Mouse (Mus musculus) kidney, adult 2 months (tissue): ENCODE measurements at regions not wholly inside any gene's neighbourhood (a gene's known extent, or its start where the extent isn't known, plus 50 kb on each side); places are given as distances from the start of the nearest gene placed in this dataset.

ENCODE experiments used
- DNase-seq: peaks from one replicate; pipeline ENCODE4 v3.0.0; 2021
- H3K27ac ChIP-seq: fragments of 200-500 bp; 2 replicates; pipeline ENCODE4 v1.5.1; 2012; ENCODE audit warnings: low read depth, low read length, control low read depth, inconsistent platforms; ENCODE audit not compliant: insufficient read depth
- H3K27me3 ChIP-seq: fragments of 200-500 bp; replicated peaks from 2 replicates; pipeline ENCODE4 v1.6.1; 2012; ENCODE audit warnings: mild to moderate bottlenecking, moderate library complexity, low read length, inconsistent platforms; ENCODE audit not compliant: control insufficient read depth, insufficient read depth
- H3K36me3 ChIP-seq: fragments of 200-500 bp; 2 replicates; pipeline ENCODE4 v1.6.1; 2012; ENCODE audit warnings: mild to moderate bottlenecking, moderate library complexity, low read length, inconsistent platforms; ENCODE audit not compliant: control insufficient read depth, insufficient read depth
- H3K4me1 ChIP-seq: fragments of 200-500 bp; 2 replicates; pipeline ENCODE4 v1.6.1; 2011; ENCODE audit warnings: low read length; ENCODE audit not compliant: control insufficient read depth, insufficient read depth
- H3K4me3 ChIP-seq: fragments of 200-500 bp; 2 replicates; pipeline ENCODE4 v1.5.1; 2011; ENCODE audit warnings: mild to moderate bottlenecking, low read depth, low read length, control low read depth; ENCODE audit not compliant: insufficient read depth
- CTCF ChIP-seq: fragments of 200-500 bp; conservative IDR thresholded peaks from 2 replicates; pipeline ENCODE4 v1.5.1; 2011; ENCODE audit warnings: low read depth, mild to moderate bottlenecking, control low read depth, low read length, moderate library complexity, mixed read lengths; ENCODE audit not compliant: insufficient read depth, insufficient read length
- POLR2A ChIP-seq: fragments of 200-500 bp; IDR thresholded peaks from one replicate; pipeline ENCODE4 v1.6.1; 2011; ENCODE audit warnings: low read depth, low read length, control low read depth
- WGBS: fragments of 180-500 bp; shearing (Covaris S2); methylation state at CpG from one replicate; pipeline ENCODE4 v1.1.7; 2018; 5-methylcytosine and 5-hydroxymethylcytosine counted together

DNA sequence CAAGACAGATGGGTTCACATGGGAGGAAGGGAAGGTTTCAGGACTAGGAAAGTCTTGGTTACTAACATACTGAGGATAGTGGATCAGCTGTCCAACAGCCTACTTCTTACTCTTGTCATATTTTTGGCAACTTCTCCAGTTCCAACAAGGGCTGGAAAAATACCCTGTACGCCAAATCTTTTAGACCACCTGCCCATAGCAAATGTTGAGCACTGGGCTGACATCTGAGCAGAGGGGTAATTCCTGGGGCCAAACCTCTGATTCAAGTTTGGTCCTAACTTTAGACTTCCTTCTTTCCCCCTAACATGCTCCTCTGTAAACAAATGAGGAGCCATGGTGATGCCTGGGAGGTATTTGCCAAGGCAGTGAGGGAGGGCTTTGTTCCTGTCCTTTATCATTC is 437.5 kb upstream of the Gm9747 start:
- 81% methylated on average over 1 of the region's 1 CpGs for WGBS
- no peak for TF ChIP-seq POLR2A
- no peak for TF ChIP-seq CTCF
- H3K4me3 ChIP-seq = no peak overlapping the region
- DNase-seq = no peak
- no peak overlapping the region for H3K27ac ChIP-seq
- no peaks in the 10 kb centered on the region for H3K4me1 ChIP-seq
- no peaks in the 10 kb centered on the region for H3K36me3 ChIP-seq
- H3K27me3 ChIP-seq = no peaks in the 10 kb centered on the region

DNA sequence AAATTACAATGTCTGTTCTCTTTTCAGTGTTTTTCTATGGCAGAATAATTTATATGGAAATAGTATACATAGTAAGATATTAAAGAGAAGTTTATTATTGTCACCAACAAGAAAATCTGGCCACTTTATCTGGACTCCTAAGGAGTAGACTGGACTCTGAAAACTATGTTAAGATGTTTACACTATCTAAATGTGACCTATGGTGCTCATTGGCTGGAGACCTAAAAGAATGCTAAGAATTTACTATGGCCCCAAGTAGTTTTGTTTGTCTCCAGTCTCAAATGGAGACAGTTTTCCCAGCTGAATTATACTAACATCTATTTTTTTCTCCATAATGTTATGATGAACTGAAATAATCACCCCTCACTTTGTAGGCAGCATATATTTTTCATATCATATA is 421.3 kb upstream of the Gm9747 start:
- Histone ChIP-seq H3K4me3 (no peak overlapping the region), H3K27ac (no peak overlapping the region), H3K27me3 (no peaks in the 10 kb centered on the region), H3K4me1 (no peaks in the 10 kb centered on the region), H3K36me3 (no peaks in the 10 kb centered on the region)
- no peak for DNase-seq
- no peak for TF ChIP-seq CTCF
- no peak for TF ChIP-seq POLR2A

DNA sequence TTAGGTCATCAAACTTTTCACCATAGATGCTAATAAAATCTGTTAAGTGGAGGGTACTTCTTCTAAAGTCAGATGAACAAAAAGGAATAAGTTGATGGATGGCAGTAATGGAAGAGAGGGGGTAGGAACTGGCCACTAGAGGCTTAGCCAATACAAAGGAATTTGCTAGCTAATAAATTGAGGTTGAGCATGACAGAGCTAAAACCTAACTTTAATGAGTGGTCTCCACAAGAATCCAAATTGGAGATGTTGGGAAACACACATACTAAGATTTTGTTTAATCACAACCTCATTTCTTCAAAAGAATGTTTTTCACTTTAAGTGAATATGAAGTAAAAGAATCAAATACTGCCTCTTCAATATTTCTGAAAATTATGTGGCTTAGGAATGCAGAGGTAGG is 414.0 kb upstream of the Gm9747 start:
- no peaks in the 10 kb centered on the region for H3K36me3 ChIP-seq
- no peak overlapping the region for H3K4me3 ChIP-seq
- TF ChIP-seq POLR2A (no peak), CTCF (no peak)
- no peaks in the 10 kb centered on the region for H3K27me3 ChIP-seq
- DNase-seq = no peak
- no peak overlapping the region for H3K27ac ChIP-seq
- no peaks in the 10 kb centered on the region for H3K4me1 ChIP-seq

DNA sequence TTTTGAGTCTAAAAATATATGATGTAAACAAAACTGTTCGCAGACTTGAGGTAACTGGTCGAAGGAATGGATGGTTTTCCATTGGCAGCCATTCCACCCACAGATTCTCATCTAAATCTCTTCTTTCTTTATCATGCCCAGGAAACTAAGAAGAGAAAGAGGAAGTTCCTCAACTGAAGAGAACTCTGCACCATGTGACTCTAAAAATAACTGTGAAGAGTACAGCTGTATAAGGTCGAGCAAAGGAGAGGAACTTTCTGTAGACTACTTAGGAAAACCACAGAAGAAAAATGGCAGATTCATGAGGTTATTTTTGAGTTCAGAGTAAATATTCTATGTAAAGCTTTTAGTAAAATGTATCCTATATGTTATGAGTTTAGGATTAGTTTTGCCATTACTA is 390.9 kb upstream of the Gm9747 start:
- Histone ChIP-seq H3K27me3 (no peaks in the 10 kb centered on the region), H3K4me1 (no peaks in the 10 kb centered on the region), H3K27ac (no peak overlapping the region), H3K36me3 (no peaks in the 10 kb centered on the region), H3K4me3 (no peak overlapping the region)
- DNase-seq = no peak
- TF ChIP-seq CTCF (no peak), POLR2A (no peak)
- WGBS = 85% methylated on average over 3 of the region's 3 CpGs

DNA sequence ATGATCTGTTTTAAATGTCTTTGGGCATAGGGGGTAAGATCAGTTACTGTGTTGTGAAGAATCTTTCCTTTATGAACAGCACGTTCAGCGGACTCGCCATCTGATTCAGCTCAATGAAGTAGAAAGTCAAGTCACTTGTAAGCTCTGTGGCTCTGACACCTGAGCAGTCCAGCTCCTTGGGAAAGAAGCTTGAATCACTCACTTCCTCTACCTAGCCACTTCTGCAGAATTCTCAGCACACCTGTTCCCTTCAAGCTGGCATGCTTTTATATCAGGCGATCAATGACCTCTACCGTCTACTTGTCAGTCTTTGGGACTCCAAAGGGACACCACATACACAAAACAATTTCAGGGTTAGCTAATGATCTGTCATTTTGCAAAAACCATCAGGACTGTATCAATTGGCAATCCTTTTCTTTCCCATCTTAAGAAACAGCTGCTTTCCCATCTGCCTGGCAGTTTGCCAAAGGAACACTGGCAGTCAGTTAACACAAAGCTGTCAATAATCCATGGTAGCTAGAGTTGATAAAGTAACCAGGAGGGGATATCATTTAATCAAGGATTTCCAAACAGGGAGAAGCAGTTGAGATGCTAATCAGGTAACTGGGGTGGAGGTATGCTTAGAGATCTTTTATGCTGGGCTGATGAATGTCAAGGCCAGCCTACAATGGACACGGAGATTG is 382.3 kb upstream of the Gm9747 start:
- Histone ChIP-seq H3K27me3 (no peaks in the 10 kb centered on the region), H3K27ac (no peak overlapping the region), H3K4me1 (no peaks in the 10 kb centered on the region), H3K4me3 (no peak overlapping the region), H3K36me3 (no peaks in the 10 kb centered on the region)
- no peak for TF ChIP-seq CTCF
- no peak for TF ChIP-seq POLR2A
- WGBS = 81% methylated on average over 6 of the region's 6 CpGs
- DNase-seq = no peak

DNA sequence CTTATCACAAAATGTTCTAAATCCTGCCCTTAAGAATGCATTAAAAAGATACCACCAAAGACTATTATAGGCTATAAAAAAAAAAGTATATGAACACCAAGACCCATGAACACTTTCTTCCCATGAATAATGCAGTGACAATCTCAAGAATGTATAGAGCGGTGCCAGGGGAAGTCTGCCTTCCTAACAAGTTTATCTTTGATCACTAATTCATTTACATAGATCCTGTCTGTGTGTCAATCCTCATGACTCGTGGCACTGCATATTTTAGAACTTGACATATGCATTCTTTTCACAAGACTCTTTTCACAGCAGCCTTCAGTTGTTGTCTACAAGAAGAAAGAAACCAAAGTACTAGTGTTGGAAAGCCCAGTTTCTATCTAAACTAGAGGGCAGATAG is 373.4 kb upstream of the Gm9747 start:
- TF ChIP-seq POLR2A (no peak), CTCF (no peak)
- no peaks in the 10 kb centered on the region for H3K36me3 ChIP-seq
- WGBS = 65% methylated on average over 2 of the region's 2 CpGs

DNA sequence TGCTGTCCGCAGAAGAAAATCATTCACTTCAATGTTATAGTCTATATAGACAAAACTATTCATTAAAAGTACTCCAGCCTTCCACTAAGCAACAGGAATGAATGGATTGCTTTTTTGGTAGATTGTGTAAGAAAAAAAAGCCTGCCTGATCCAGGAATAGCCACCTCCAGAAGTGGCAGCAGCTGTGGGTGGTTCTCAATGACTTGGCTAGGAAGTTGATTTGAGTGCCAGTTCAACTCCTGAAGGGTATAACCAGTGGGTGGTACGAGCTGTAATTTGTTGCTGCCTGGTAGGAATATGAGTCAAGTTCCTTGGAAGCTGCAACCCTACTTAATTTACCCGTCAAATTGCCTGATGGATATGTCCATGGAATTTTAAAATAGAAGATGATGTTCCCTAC is 368.3 kb upstream of the Gm9747 start:
- TF ChIP-seq POLR2A (no peak), CTCF (no peak)
- Histone ChIP-seq H3K27me3 (no peaks in the 10 kb centered on the region), H3K36me3 (no peaks in the 10 kb centered on the region), H3K27ac (no peak overlapping the region), H3K4me3 (no peak overlapping the region), H3K4me1 (no peaks in the 10 kb centered on the region)
- 81% methylated on average over 3 of the region's 3 CpGs for WGBS
- no peak for DNase-seq

More for the DNA sequence above, 373.4 kb upstream of the Gm9747 start:
- no peaks in the 10 kb centered on the region for H3K27me3 ChIP-seq
- no peaks in the 10 kb centered on the region for H3K4me1 ChIP-seq
- H3K27ac ChIP-seq = no peak overlapping the region
- no peak overlapping the region for H3K4me3 ChIP-seq
- DNase-seq = no peak
